Mouse (Mus musculus): ENCODE measurements around the gene Fabp2.

DNA sequence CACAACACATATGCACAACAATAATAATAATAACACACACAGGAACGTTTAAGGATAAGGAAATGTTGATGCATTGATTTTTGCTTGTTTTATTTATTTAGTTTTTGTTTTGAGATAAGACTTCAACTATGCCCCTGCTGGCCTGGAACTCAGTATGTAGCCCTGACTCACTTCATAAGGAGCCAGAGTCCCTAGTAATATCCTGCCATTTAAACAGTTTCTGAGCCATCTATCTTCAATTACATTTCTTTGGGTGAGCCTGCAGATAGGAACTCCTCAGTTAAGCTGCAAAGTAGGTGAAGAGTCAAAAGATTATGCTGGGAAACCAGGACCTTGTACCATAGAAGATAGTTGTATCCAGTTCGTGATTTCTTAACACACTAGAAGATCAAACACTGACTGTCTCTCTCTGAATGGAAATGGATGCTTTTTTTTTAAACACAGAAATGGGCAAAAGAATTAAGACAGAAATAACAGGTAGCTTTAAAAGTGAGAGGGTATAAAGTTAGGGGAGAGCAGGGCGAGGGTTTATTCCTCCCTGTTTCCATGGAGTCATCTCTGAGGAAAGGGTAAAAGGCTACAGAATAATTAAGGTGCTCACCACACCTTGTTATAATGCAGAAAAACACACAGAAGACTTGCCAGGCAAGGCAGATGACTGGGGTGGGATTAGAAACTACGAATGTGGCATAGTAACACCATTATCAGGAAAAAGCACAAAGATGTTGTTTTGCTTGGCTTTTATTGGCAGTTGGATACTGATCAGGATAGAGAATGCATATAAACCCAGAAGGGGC lies 7.2 kb upstream of the Fabp2 start:
- TF ChIP-seq CTCF (IDR thresholded peaks at IDR 0.05; ENCODE audit: control insufficient read depth, insufficient read depth, insufficient replicate concordance, low read depth, low read length) (no peak), POLR2A (IDR thresholded peaks at IDR 0.05; ENCODE audit: control insufficient read depth, low read depth, low read length) (no peak)

Measured in testis, adult 2 months (tissue).